Mouse (Mus musculus): Measurements from ENCODE around the gene Mfsd14b.

Mfsd14b gene

GRCm38 (mm10) chr13:65112459-65113110 lies at the start of gene Mfsd14b:
Mfsd14b (minus strand) TSS chr13:65112975.
- peak; percentile 85 for DNase-seq (ENCODE audit: low read depth, low spot score)

GRCm38 (mm10) chr13:65149940-65150339 lies 37.2 kb upstream of the Mfsd14b start, which contains the start of gene Olfr466:
Olfr466 (plus strand) TSS chr13:65150240.
- DNase-seq (ENCODE audit: low read depth, low spot score), result no peak

GRCm38 (mm10) chr13:65137789-65138188 lies 25.0 kb upstream of the Mfsd14b start, which contains the start of gene Olfr465-ps1:
Olfr465-ps1 (plus strand) TSS chr13:65138089.
- no peak for DNase-seq (ENCODE audit: low read depth, low spot score)

- DNase-seq (ENCODE audit: low read depth, low spot score), result no peak
These were observed 14.5 kb upstream of the Mfsd14b start for GRCm38 (mm10) chr13:65127063-65127847.

GRCm38 (mm10) chr13:65122111-65122510 lies 9.3 kb upstream of the Mfsd14b start:
- no peak for DNase-seq (ENCODE audit: low read depth, low spot score)

GRCm38 (mm10) chr13:65120984-65121383 lies 8.2 kb upstream of the Mfsd14b start:
- no peak for DNase-seq (ENCODE audit: low read depth, low spot score)

GRCm38 (mm10) chr13:65113239-65113638 lies 464 bp upstream of the Mfsd14b start:
- DNase-seq (ENCODE audit: low read depth, low spot score), result no peak

GRCm38 (mm10) chr13:65111961-65112360 lies 814 bp downstream of the Mfsd14b start:
- DNase-seq (ENCODE audit: low read depth, low spot score), result no peak

GRCm38 (mm10) chr13:65101232-65101631 lies 11.5 kb downstream of the Mfsd14b start:
- no peak for DNase-seq (ENCODE audit: low read depth, low spot score)

GRCm38 (mm10) chr13:65100678-65101077 lies 12.1 kb downstream of the Mfsd14b start:
- DNase-seq (ENCODE audit: low read depth, low spot score), result no peak

GRCm38 (mm10) chr13:65097018-65097417 lies 15.8 kb downstream of the Mfsd14b start:
- no peak for DNase-seq (ENCODE audit: low read depth, low spot score)

- DNase-seq (ENCODE audit: low read depth, low spot score), result no peak
These were observed 16.9 kb downstream of the Mfsd14b start for GRCm38 (mm10) chr13:65095923-65096322.

- no peak for DNase-seq (ENCODE audit: low read depth, low spot score)
These were observed 42.8 kb downstream of the Mfsd14b start for GRCm38 (mm10) chr13:65069969-65070368.

- no peak for DNase-seq (ENCODE audit: low read depth, low spot score)
These were observed 60.1 kb downstream of the Mfsd14b start, which contains the start of gene Prss47 for GRCm38 (mm10) chr13:65052660-65053059. Prss47 (minus strand) TSS chr13:65052760.

GRCm38 (mm10) chr13:65035057-65035456 lies 77.7 kb downstream of the Mfsd14b start:
- DNase-seq (ENCODE audit: low read depth, low spot score), result no peak

GRCm38 (mm10) chr13:65032758-65033157 lies 80.0 kb downstream of the Mfsd14b start, which contains the start of gene Spata31d1c:
Spata31d1c (plus strand) TSS chr13:65033058.
- no peak for DNase-seq (ENCODE audit: low read depth, low spot score)

All from retina, adult 2 months (tissue).